In genomic region chr16:17768834-17769233, GRCm38 (mm10) we compare ENCODE assay signal across 10 mouse cellular contexts. TPM values are rescaled to one million over a fixed set of nuclear protein-coding genes. Genes with fewer than 3 reads are reported as not detected.
DNase-seq lines count a peak whose midpoint lies in the region; ATAC-seq and TF ChIP-seq lines count a peak whose summit lies in the region.
"Had no signal": no experiment of that assay in that cellular context is flagged by ENCODE, and none has a peak within 500 bp of the region (broad histone marks: within the 10 kb centered on the region; RNA-seq: fewer than 3 reads in every experiment).

No protein-coding gene starts in this region.

- no peak for TF ChIP-seq EP300 in heart, postnatal 0 days (IDR thresholded peaks at IDR 0.05; ENCODE audit: low read depth)

- no peak for TF ChIP-seq CTCF in left cerebral cortex, adult 2 months (IDR thresholded peaks at IDR 0.05)
- TF ChIP-seq CTCF in heart, postnatal 0 days (IDR thresholded peaks at IDR 0.05; ENCODE audit: low read depth), result no peak

- DNase-seq in left cerebral cortex, postnatal 14 days (ENCODE audit: low spot score in 2 of 2), result peak; percentile 15 to 50
- DNase-seq in left cerebral cortex, adult 2 months (ENCODE audit: extremely low spot score in 1 of 2, low spot score in 2 of 2), result no peak
- DNase-seq in cerebellum, adult 11-12 months, result peak; percentile 80
- DNase-seq in heart, postnatal 0 days (ENCODE audit: low spot score), result peak; percentile 80
- peak; percentile 23 for DNase-seq in right cerebral cortex, postnatal 25 days
- no peak for DNase-seq in testis, postnatal 14 days (ENCODE audit: low spot score)
- DNase-seq: kidney, postnatal 10 days had no signal

- H3K27me3 ChIP-seq in heart, postnatal 0 days (ENCODE audit: control insufficient read depth, insufficient read depth, low read length), result no peaks in the 10 kb centered on the region
- no peaks in the 10 kb centered on the region for H3K27me3 ChIP-seq in forebrain, embryonic 12.5 days
- no peaks in the 10 kb centered on the region for H3K27me3 ChIP-seq in midbrain, embryonic 13.5 days
- H3K27me3 ChIP-seq: midbrain, embryonic 15.5 days had no signal

- H3K9me3 ChIP-seq in heart, postnatal 0 days (replicated peaks; ENCODE audit: control insufficient read depth, low read length), result no peaks in the 10 kb centered on the region
- no peaks in the 10 kb centered on the region for H3K9me3 ChIP-seq in forebrain, embryonic 12.5 days
- no peaks in the 10 kb centered on the region for H3K9me3 ChIP-seq in midbrain, embryonic 13.5 days
- H3K9me3 ChIP-seq: midbrain, embryonic 15.5 days had no signal

- H3K27ac ChIP-seq in left cerebral cortex, adult 2 months, result no peak overlapping the region
- H3K27ac ChIP-seq in heart, postnatal 0 days (ENCODE audit: low read depth), result peak overlapping the region; percentile 66; the same call in 1 of the 2 replicates
- no peak overlapping the region for H3K27ac ChIP-seq in forebrain, embryonic 12.5 days
- no peak overlapping the region for H3K27ac ChIP-seq in midbrain, embryonic 13.5 days
- H3K27ac ChIP-seq: midbrain, embryonic 15.5 days had no signal

- ATAC-seq in heart, postnatal 0 days (ENCODE audit: insufficient read depth, low read depth), result peak; percentile 84
- ATAC-seq in forebrain, embryonic 12.5 days (ENCODE audit: low FRiP score), result no peak
- no peak for ATAC-seq in midbrain, embryonic 13.5 days
- ATAC-seq: midbrain, embryonic 15.5 days had no signal

- no peaks in the 10 kb centered on the region for H3K4me1 ChIP-seq in heart, postnatal 0 days (ENCODE audit: control insufficient read depth, insufficient read depth)
- H3K4me1 ChIP-seq in forebrain, embryonic 12.5 days, result no peaks in the 10 kb centered on the region
- H3K4me1 ChIP-seq in midbrain, embryonic 13.5 days (replicated peaks), result no peaks in the 10 kb centered on the region

- H3K4me2 ChIP-seq in heart, postnatal 0 days (ENCODE audit: low read depth, low read length), result no peak overlapping the region
- no peak overlapping the region for H3K4me2 ChIP-seq in forebrain, embryonic 12.5 days
- no peak overlapping the region for H3K4me2 ChIP-seq in midbrain, embryonic 13.5 days (replicated peaks)
- H3K4me2 ChIP-seq: midbrain, embryonic 15.5 days had no signal

- no peak overlapping the region for H3K9ac ChIP-seq in heart, postnatal 0 days (replicated peaks; ENCODE audit: low read depth, low read length)
- no peak overlapping the region for H3K9ac ChIP-seq in forebrain, embryonic 12.5 days
- H3K9ac ChIP-seq in midbrain, embryonic 13.5 days (replicated peaks), result no peak overlapping the region
- H3K9ac ChIP-seq: midbrain, embryonic 15.5 days had no signal

- intact Hi-C loops in left cerebral cortex, postnatal 14 days (cut with DNase I), result no loop called here
- intact Hi-C loops in left cerebral cortex, adult 2 months (cut with DNase I), result no loop called here

- no peak overlapping the region for H3K4me3 ChIP-seq in left cerebral cortex, adult 2 months
- H3K4me3 ChIP-seq in heart, postnatal 0 days (ENCODE audit: low read depth, low read length), result no peak overlapping the region
- H3K4me3 ChIP-seq in forebrain, embryonic 12.5 days (replicated peaks), result no peak overlapping the region
- H3K4me3 ChIP-seq in midbrain, embryonic 13.5 days (replicated peaks), result no peak overlapping the region
- H3K4me3 ChIP-seq: midbrain, embryonic 15.5 days had no signal

- WGBS in heart, postnatal 0 days, result 38% methylated on average over 7 of the region's 7 CpGs
- WGBS in forebrain, embryonic 12.5 days, result 91% methylated on average over 7 of the region's 7 CpGs
- 90% methylated on average over 7 of the region's 7 CpGs for WGBS in midbrain, embryonic 13.5 days

- H3K36me3 ChIP-seq in heart, postnatal 0 days (replicated peaks; ENCODE audit: control insufficient read depth, insufficient read depth, low read length), result peaks cover 48% of the 10 kb centered on the region
- peaks cover 49% of the 10 kb centered on the region for H3K36me3 ChIP-seq in forebrain, embryonic 12.5 days (replicated peaks)
- H3K36me3 ChIP-seq in midbrain, embryonic 13.5 days, result peaks cover 64% of the 10 kb centered on the region

RNA-seq across cellular contexts. Expression of gene Klhl22, which starts 9.4 kb away (rescaled TPM):
- 10 to 100 TPM; 93.6 to 98.8 TPM for total RNA-seq in left cerebral cortex, postnatal 14 days (2021)
- total RNA-seq in left cerebral cortex, adult 2 months (2021), result 10 to 100 TPM; 84.9 to 86.0 TPM
- 42.0 and 47.4 TPM in 2 replicates for total RNA-seq in heart, postnatal 0 days (2014; rRNA removed; ENCODE audit: low replicate concordance)
- 21.7 and 23.0 TPM in 2 replicates for polyA plus RNA-seq in heart, postnatal 0 days (2015; fragmentation: Nextera tagmentation; extraction: Ambion mirVana)
- 49.7 and 50.4 TPM in 2 replicates for polyA plus RNA-seq in forebrain, embryonic 12.5 days (2016; fragmentation: Nextera tagmentation; extraction: Ambion mirVana)
- polyA plus RNA-seq in midbrain, embryonic 13.5 days (2015; fragmentation: Nextera tagmentation; extraction: Ambion mirVana), result 64.9 and 68.9 TPM in 2 replicates

RNA-seq across cellular contexts. Expression of gene Scarf2, which starts 28.2 kb away (rescaled TPM):
- total RNA-seq in left cerebral cortex, postnatal 14 days (2021), result 1 to 10 TPM; 3.8 to 4.5 TPM
- 1 to 10 TPM; 2.8 to 5.9 TPM for total RNA-seq in left cerebral cortex, adult 2 months (2021)
- 19.3 and 25.4 TPM in 2 replicates for total RNA-seq in heart, postnatal 0 days (2014; rRNA removed; ENCODE audit: low replicate concordance)
- 2.6 and 2.8 TPM in 2 replicates for polyA plus RNA-seq in heart, postnatal 0 days (2015; fragmentation: Nextera tagmentation; extraction: Ambion mirVana)
- polyA plus RNA-seq in forebrain, embryonic 12.5 days (2016; fragmentation: Nextera tagmentation; extraction: Ambion mirVana), result 5.3 and 7.3 TPM in 2 replicates
- polyA plus RNA-seq in midbrain, embryonic 13.5 days (2015; fragmentation: Nextera tagmentation; extraction: Ambion mirVana), result 0.85 and 1.6 TPM in 2 replicates

RNA-seq across cellular contexts. Expression of gene Med15, which starts 36.1 kb away (rescaled TPM):
- 10 to 100 TPM; 68.9 to 70.1 TPM for total RNA-seq in left cerebral cortex, postnatal 14 days (2021)
- 10 to 100 TPM; 76.9 to 83.4 TPM for total RNA-seq in left cerebral cortex, adult 2 months (2021)
- 40.2 and 63.7 TPM in 2 replicates for total RNA-seq in heart, postnatal 0 days (2014; rRNA removed; ENCODE audit: low replicate concordance)
- 18.0 and 18.6 TPM in 2 replicates for polyA plus RNA-seq in heart, postnatal 0 days (2015; fragmentation: Nextera tagmentation; extraction: Ambion mirVana)
- polyA plus RNA-seq in forebrain, embryonic 12.5 days (2016; fragmentation: Nextera tagmentation; extraction: Ambion mirVana), result 45.1 and 46.7 TPM in 2 replicates
- polyA plus RNA-seq in midbrain, embryonic 13.5 days (2015; fragmentation: Nextera tagmentation; extraction: Ambion mirVana), result 44.7 and 47.7 TPM in 2 replicates

Comparison
In these comparisons a context has a peak if more than half of its experiments do, and no peak if none do; other contexts are left out.
1. DNase-seq: peak in left cerebral cortex, postnatal 14 days (2 of 2), cerebellum, adult 11-12 months (single experiment), heart, postnatal 0 days (single experiment) and right cerebral cortex, postnatal 25 days (single experiment); none in left cerebral cortex, adult 2 months (0 of 2) and testis, postnatal 14 days (single experiment).